Mouse (Mus musculus) erythroblast, embryonic 14.5 days (primary cell): ENCODE results near the gene Lrrc74b. TPM values are rescaled to one million over a fixed set of nuclear protein-coding genes. Genes with fewer than 3 reads are reported as not detected.

Experiments
- H3K27me3 ChIP-seq: 2 replicates; pipeline ENCODE4 v1.6.1; 2012; ENCODE audit warnings: inconsistent platforms; ENCODE audit not compliant: control insufficient read depth
- H3K36me3 ChIP-seq: 2 replicates; pipeline ENCODE4 v1.6.1; 2012; ENCODE audit warnings: mild to moderate bottlenecking, inconsistent platforms; ENCODE audit not compliant: control insufficient read depth
- H3K4me1 ChIP-seq: 2 replicates; pipeline ENCODE4 v1.6.1; 2012; ENCODE audit warnings: inconsistent platforms; ENCODE audit not compliant: control insufficient read depth
- H3K4me3 ChIP-seq: replicated peaks from 2 replicates; pipeline ENCODE3; 2012; ENCODE audit warnings: moderate library complexity, mild to moderate bottlenecking, inconsistent platforms
- H3K9me3 ChIP-seq: 2 replicates; pipeline ENCODE4 v1.6.1; 2012; ENCODE audit warnings: low read length, inconsistent platforms, mixed read lengths; ENCODE audit not compliant: control insufficient read depth
- GATA1 ChIP-seq: IDR thresholded peaks from 2 replicates; pipeline ENCODE4 v1.6.1; 2012; ENCODE audit warnings: low read length, inconsistent platforms, mixed read lengths
- TAL1 ChIP-seq: IDR thresholded peaks from 3 replicates; pipeline ENCODE4 v1.6.1; 2012; ENCODE audit warnings: low read length, inconsistent platforms, mixed read lengths
- polyA plus RNA-seq: library from polyadenylated mRNA; stranded (reverse); fragments of >175 nt; gene quantifications from 2 replicates; pipeline ENCODE4 v1.2.3, GENCODE M21; 2012

Gene Lrrc74b
- polyA plus RNA-seq, 1 experiment, result 0.02 TPM

DNA sequence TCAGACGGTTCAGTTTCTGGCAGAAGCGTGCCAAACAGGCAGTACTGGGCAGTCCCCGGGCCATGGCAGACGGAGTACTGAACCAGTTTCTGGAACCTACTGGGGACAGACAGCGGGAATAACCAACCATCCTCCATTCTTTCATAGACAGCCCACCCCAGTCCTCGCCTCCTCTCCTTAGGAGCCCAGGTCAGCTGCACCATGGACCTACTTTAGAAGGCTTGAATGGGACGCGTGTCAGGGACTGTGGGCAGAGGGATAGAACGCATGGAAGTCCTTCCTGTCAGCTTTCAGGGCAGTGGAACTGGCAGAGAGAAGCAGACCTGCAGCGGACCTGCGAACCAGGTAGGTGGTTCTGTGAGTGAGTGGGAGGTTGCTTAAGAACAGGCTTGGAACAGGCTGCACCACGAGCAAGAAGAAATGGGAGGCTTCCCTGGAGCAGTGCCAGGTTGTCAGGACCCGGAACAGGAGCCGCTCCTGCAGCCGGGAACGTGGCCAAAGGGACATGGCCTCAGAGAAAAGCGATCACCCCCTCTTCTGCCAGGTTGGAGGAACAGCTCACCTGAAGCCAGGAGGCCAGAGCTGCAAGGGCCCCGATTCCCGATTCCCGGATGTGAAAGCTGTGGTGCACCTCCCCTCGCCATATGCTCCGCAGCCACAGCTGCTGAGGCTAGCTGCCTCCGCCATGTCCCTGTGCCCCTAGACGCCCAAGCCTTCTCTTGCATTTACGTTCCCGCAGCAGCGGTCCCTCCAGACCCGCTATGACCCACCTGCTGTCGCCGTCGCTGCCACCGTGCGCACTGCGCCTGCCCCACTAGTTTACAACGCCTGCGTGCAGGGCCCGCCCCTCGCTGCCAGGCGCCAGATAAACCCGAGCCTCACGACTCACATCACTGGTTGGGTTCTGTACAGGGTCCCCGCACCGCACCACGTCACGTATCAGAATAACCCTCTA, 15.1 kb upstream of the Lrrc74b start:
- Histone ChIP-seq H3K4me3 (peak overlapping the region; percentile 53), H3K27me3 (peaks cover 43% of the 10 kb centered on the region), H3K9me3 (no peaks in the 10 kb centered on the region), H3K4me1 (peaks cover 9% of the 10 kb centered on the region), H3K36me3 (no peaks in the 10 kb centered on the region)
- TF ChIP-seq GATA1, result no peak
- no peak for TF ChIP-seq TAL1

DNA sequence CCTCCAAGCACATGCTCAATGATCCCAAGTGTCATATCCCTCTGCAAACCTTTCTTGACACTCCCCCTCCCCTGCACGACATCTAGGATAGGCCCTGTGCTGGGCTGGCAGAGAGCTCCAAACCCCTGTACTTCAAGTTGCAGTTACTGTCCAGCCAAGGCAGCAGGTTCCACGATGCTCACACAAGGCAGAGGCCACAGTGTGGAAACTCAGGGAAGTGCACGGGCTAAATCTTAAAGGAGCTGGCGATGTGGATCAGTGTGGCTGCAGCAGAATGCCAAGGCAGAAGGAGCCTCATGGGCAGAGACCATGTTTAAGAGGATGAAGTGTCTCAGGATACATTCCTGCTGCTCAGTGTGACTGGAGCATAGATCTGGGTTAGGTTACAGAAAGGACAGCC, 5.1 kb upstream of the Lrrc74b start:
- no peaks in the 10 kb centered on the region for H3K36me3 ChIP-seq
- TF ChIP-seq TAL1, result no peak
- no peak for TF ChIP-seq GATA1
- no peak overlapping the region for H3K4me3 ChIP-seq
- no peaks in the 10 kb centered on the region for H3K9me3 ChIP-seq
- H3K4me1 ChIP-seq, result peaks cover 4% of the 10 kb centered on the region
- H3K27me3 ChIP-seq, result peaks cover 41% of the 10 kb centered on the region

DNA sequence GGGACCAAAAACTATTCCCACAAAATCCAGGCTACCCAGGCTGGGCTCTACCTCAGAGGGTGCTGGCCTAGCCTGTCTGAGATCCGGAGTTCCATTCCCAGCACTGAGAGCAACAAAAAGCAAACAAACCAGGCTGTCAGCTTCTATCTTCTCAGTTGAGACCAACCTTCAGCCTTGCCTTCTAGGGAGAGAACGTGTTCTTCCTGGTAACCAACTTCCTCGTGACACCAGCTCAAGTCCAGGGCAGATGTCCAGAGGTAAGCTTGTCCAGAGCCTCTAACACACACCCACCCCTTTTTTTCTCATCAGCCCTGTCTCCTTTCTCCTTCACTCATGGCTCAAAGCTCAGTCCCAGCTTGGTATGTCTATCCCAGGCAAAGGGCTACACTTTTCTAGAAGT, 3.7 kb upstream of the Lrrc74b start:
- Histone ChIP-seq H3K4me1 (peaks cover 7% of the 10 kb centered on the region), H3K27me3 (peaks cover 55% of the 10 kb centered on the region), H3K4me3 (no peak overlapping the region), H3K36me3 (no peaks in the 10 kb centered on the region), H3K9me3 (no peaks in the 10 kb centered on the region)
- TF ChIP-seq TAL1 (no peak), GATA1 (no peak)

DNA sequence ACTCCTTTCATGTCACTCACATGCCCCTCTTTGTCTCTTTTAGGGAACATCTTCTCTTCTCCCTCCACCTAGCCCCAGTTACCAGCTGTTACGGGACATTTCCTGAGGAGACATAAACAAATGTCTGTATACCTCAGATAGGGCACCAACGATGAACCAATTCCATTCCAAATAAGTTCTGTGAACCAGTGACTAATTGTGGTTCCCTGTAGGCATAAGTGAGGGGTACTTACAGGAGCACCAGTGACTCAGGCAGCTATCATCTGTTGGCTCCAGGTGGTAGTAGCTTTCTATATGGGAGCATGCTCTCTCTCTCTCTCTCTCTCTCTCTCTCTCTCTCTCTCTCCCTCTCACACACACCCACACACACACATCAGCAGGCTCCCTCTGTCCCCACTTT, 3.2 kb upstream of the Lrrc74b start:
- no peaks in the 10 kb centered on the region for H3K36me3 ChIP-seq
- no peaks in the 10 kb centered on the region for H3K9me3 ChIP-seq
- H3K4me3 ChIP-seq, result no peak overlapping the region
- H3K27me3 ChIP-seq, result peaks cover 60% of the 10 kb centered on the region
- H3K4me1 ChIP-seq, result peaks cover 7% of the 10 kb centered on the region
- no peak for TF ChIP-seq TAL1
- TF ChIP-seq GATA1, result no peak

DNA sequence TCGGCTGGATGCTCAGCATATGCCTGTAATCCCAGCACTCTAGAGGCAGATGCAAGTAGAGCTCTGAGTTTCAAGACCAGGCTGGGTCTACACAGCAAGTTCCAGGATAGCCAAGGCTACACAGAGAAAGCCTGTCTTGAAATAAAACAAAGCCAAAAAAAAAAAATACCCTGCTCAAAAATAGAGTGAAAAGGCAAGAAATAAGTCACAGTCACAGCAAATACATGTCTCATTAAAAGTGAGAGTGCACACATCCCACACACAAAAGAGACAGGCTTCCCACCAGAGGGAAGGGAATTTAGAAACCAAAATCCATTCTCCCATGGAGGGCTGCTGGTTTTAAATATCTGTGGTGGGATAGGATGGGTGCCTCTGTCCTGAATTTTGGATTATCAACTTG, 2.5 kb upstream of the Lrrc74b start:
- H3K27me3 ChIP-seq, result peaks cover 67% of the 10 kb centered on the region
- no peaks in the 10 kb centered on the region for H3K9me3 ChIP-seq
- H3K4me3 ChIP-seq, result no peak overlapping the region
- H3K4me1 ChIP-seq, result peaks cover 14% of the 10 kb centered on the region
- TF ChIP-seq GATA1, result no peak
- no peak for TF ChIP-seq TAL1
- H3K36me3 ChIP-seq, result no peaks in the 10 kb centered on the region

DNA sequence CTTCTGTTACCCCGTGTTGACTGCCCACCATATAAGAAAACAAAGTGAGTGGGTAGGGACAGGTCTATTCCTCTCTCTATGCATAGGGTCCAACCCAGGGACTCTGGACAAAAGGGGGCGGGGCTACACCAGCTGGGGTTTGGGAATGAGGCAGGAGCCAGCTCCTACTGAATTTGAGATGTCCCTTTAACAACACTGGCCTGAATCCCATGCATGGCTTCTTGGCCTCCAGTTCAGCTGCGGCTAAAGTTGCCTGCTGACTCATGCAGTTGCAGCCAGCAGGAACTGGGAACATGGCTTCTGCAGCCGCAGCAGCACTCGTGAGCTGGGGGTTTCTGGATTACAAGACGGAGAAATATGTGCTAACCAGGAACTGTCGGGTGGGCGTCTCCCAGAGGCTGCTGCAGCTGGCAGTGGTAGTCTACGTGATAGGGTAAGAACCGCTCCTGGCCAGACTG, 733 bp upstream of the Lrrc74b start, which contains the start of gene P2rx6:
Gene P2rx6 (plus strand): TSS at position 135 of the 458 bp plus-strand sequence.
- no peak for TF ChIP-seq GATA1
- TF ChIP-seq TAL1, result no peak
- no peaks in the 10 kb centered on the region for H3K36me3 ChIP-seq
- peaks cover 66% of the 10 kb centered on the region for H3K27me3 ChIP-seq
- no peaks in the 10 kb centered on the region for H3K9me3 ChIP-seq
- H3K4me3 ChIP-seq, result no peak within 1 kb of the TSS
- H3K4me1 ChIP-seq, result peaks cover 22% of the 10 kb centered on the region

DNA sequence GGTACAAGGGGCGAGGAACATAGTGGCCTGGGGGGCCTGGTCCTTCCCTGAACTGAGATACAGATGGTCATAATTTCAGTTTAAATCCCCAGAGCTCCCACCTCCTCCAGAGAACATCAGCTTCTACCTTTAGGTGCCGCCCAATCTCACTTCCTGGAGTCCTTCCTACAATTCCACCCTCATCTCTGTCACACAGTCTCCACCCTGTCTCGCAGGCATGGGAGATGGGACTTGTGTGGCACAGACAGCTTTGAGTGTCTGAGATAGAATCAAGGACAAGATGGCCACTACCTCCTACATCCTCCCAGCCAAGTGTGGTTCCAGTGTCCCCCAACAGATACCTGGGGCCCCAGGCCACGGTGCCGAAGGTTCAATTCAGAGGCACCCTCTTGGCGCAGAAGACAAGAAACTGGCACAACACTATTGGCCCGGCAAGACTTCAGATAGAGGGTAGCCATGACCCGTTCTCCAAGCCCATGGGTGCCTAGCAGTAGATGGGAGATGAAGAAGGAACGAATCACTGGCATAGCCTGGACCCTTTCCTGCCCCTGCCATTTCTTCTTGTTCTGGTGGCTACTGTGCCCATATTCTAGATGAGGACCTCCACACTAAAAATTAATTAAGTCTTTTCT, 1.5 kb downstream of the Lrrc74b start:
- peaks cover 38% of the 10 kb centered on the region for H3K4me1 ChIP-seq
- H3K27me3 ChIP-seq, result peaks cover 60% of the 10 kb centered on the region

DNA sequence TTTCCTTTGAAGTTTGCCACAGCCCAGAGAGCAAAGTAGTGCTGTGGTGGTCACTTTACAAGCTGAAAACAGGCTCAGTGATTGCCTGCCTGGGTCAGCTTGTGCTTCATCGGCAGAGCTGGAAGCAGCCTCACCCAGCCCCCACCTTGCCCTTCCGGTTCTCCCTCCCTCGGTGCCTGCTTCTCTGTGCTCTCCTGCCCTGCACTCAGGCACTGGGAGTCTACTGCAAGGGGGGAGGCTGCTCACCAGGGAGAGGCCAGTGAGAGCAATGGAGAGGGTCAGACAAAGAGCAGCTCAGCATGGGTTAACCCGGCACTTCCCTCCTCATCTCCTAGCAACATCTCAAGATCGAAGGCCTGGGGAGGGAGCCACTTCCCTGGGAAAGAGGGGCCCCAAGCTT, 2.2 kb downstream of the Lrrc74b start:
- peaks cover 54% of the 10 kb centered on the region for H3K27me3 ChIP-seq
- no peaks in the 10 kb centered on the region for H3K36me3 ChIP-seq
- TF ChIP-seq TAL1 (no peak), GATA1 (no peak)
- H3K4me1 ChIP-seq, result peaks cover 45% of the 10 kb centered on the region
- no peaks in the 10 kb centered on the region for H3K9me3 ChIP-seq
- H3K4me3 ChIP-seq, result no peak overlapping the region

More for the DNA sequence above, 1.5 kb downstream of the Lrrc74b start:
- no peaks in the 10 kb centered on the region for H3K36me3 ChIP-seq
- no peak overlapping the region for H3K4me3 ChIP-seq
- no peak for TF ChIP-seq GATA1
- no peak for TF ChIP-seq TAL1
- no peaks in the 10 kb centered on the region for H3K9me3 ChIP-seq

DNA sequence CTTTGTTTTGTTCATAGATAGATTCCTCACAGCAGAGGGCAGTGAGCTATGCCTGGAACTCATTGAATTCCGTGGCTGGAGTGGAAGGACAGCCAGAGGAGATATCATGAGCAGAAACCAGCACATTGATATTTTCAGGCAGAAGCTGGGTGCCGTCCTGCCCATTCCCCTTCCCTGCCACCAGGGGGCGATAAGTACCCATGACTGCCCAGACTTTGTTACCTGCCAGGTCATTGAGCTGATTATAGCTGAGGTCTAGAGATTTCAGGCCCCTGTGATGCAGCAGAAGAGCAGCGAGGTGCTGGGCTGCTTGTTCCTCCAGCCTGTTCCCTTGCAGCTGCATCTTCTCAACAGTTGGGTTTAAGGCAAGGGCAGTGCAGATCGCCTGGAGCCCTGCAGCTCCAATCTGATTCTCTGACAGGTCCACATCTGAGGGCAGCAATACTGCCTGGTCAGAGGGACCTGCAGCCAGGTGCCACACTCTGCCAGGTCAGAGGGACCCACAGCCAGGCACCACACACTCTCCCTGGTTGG, 3.0 kb downstream of the Lrrc74b start:
- Histone ChIP-seq H3K36me3 (no peaks in the 10 kb centered on the region), H3K27me3 (peaks cover 49% of the 10 kb centered on the region), H3K9me3 (no peaks in the 10 kb centered on the region), H3K4me1 (peaks cover 50% of the 10 kb centered on the region), H3K4me3 (no peak overlapping the region)
- TF ChIP-seq GATA1, result no peak
- no peak for TF ChIP-seq TAL1
